Mouse (Mus musculus) testis, adult 2 months (tissue): ENCODE results near the gene Dis3.

Source experiments
- CTCF ChIP-seq: fragments of 200-500 bp; IDR thresholded peaks from 2 replicates; pipeline ENCODE4 v1.5.1; 2012; ENCODE audit warnings: low read depth, mild to moderate bottlenecking, inconsistent platforms, low read length, moderate library complexity; ENCODE audit not compliant: control insufficient read depth, insufficient read depth, insufficient replicate concordance
- POLR2A ChIP-seq: fragments of 200-500 bp; IDR thresholded peaks from 2 replicates; pipeline ENCODE4 v1.6.1; 2012; ENCODE audit warnings: low read depth, mild to moderate bottlenecking, inconsistent platforms, low read length, moderate library complexity; ENCODE audit not compliant: control insufficient read depth

DNA sequence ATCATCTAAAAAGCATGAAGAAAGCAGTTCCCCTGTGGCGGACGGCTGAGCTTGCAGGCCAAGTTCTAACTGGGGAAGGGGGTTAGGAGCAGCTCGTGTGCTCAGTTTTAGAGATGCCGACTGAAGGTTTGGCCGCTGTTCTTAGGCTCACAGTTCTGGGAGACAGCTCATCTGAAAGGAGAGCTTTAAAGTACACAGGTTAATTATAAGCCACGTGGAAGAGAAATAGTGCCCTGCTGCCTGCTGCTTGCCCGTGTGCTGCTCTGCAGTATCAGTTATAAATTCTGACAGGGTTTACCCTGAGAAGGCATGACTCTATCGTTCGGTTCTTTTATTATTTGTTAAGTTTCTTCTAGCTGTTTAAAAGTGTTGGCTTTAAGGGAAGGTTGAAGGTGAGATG, 36.2 kb upstream of the Dis3 start:
- TF ChIP-seq POLR2A (no peak), CTCF (no peak)
